Mouse (Mus musculus): Measurements from ENCODE around the gene Sparcl1. TPM values are rescaled to one million over a fixed set of nuclear protein-coding genes. Genes with fewer than 3 reads are reported as not detected.
A peak's percentile ranks its signal among the peaks of the same experiment; 100 is the strongest.

The Sparcl1 gene
- total RNA-seq (2014; rRNA removed), result 4.9 and 5.0 TPM in 2 replicates
- 2.2 and 3.0 TPM in 2 replicates for polyA plus RNA-seq (2012; rRNA removed)

DNA sequence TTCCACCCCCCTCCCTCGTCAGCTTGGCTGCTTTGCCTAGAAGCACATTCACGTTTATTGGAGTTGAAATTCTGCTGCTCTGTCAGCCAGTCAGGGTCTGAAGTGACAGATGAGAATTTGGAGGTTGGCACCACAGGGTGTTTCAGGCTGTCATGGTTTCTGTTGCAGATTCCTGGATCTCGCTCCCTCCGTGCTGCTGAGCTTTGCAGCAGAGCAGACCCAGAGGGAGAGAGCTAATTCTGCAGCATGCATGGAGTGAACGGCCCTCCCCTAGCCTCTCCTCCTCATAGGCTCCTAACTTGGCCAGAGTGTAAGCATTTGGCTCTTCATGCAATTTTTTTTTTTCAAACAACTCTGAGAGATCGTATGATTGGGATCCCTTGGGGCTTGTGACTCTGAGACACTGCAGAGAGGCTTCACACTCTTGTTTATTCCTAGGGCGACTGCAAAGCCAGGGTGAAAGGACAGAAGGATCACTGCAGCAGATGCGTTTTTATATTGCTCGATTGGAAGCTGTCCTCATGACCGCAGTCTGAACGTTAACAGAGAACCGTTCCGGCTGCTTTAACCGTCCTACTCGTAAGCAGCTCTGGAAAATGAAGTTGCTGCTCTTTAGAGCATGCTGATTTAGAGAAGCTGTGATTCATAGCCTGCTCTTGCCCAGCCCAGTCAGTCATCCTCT is at the start of gene Sparcl1:
TSS of gene Sparcl1 (minus strand) at position 243 of the 682 bp plus-strand sequence.
- Histone ChIP-seq H3K4me1 (ENCODE audit: control insufficient read depth, insufficient read depth, low read length) (no peaks in the 10 kb centered on the region), H3K27me3 (ENCODE audit: control insufficient read depth, insufficient read depth, low read length) (no peaks in the 10 kb centered on the region; the same call in 1 of the 2 replicates), H3K79me2 (ENCODE audit: control insufficient read depth, insufficient read depth, low read length) (no peaks in the 10 kb centered on the region), H3K4me3 (ENCODE audit: insufficient read depth, low read depth, low read length) (0 out of 2 replicates have a peak within 1 kb of the TSS, but pooled peaks have one; percentile 8), H3K36me3 (ENCODE audit: control insufficient read depth, insufficient read depth, low read length) (no peaks in the 10 kb centered on the region), H3K9ac (ENCODE audit: low read depth, low read length) (no peak within 1 kb of the TSS), H3K27ac (replicated peaks; ENCODE audit: insufficient read depth, low read depth, low read length) (no peak within 1 kb of the TSS)
- no peak for DNase-seq (ENCODE audit: extremely low read depth, low read depth, low spot score)
- WGBS, result 60% methylated on average over 15 of the region's 15 CpGs
- no peak for TF ChIP-seq CTCF (IDR thresholded peaks at IDR 0.05; ENCODE audit: low read depth, low read length)
- TF ChIP-seq POLR2A (IDR thresholded peaks at IDR 0.05; ENCODE audit: extremely low read depth, insufficient read depth, low read length), result no peak

DNA sequence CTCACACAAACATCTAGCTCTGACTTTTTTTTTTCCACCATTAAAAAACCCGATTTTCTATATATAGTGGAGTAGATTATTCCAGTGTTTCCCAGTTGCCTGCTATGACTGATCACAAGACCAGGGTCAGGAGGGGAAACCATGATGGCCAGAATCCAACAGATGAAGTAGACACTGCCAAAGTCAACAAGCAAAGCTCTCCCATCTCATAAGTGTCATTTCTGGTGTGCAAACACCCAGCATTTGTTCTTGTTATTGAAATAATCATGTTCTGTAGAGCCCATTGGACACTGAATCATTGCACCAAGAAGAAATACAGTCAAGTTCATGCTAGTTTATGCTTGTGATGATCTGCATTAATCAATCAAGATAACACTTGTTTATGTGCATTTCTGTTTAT is 47.9 kb upstream of the Sparcl1 start:
- no peaks in the 10 kb centered on the region; the same call in 1 of the 2 replicates for H3K4me1 ChIP-seq (ENCODE audit: control insufficient read depth, insufficient read depth, low read length)
- no peak overlapping the region for H3K27ac ChIP-seq (replicated peaks; ENCODE audit: insufficient read depth, low read depth, low read length)
- no peak overlapping the region for H3K9ac ChIP-seq (ENCODE audit: low read depth, low read length)
- no peaks in the 10 kb centered on the region for H3K36me3 ChIP-seq (ENCODE audit: control insufficient read depth, insufficient read depth, low read length)
- peak; percentile 69 for DNase-seq (ENCODE audit: extremely low read depth, low read depth, low spot score)
- no peak overlapping the region for H3K4me3 ChIP-seq (ENCODE audit: insufficient read depth, low read depth, low read length)
- no peaks in the 10 kb centered on the region for H3K79me2 ChIP-seq (ENCODE audit: control insufficient read depth, insufficient read depth, low read length)
- 63% methylated on average over 1 of the region's 1 CpGs for WGBS
- 0 out of 2 replicates have a peak, but pooled peaks cover 4% of the 10 kb centered on the region for H3K27me3 ChIP-seq (ENCODE audit: control insufficient read depth, insufficient read depth, low read length)
- TF ChIP-seq CTCF (IDR thresholded peaks at IDR 0.05; ENCODE audit: low read depth, low read length) (no peak), POLR2A (IDR thresholded peaks at IDR 0.05; ENCODE audit: extremely low read depth, insufficient read depth, low read length) (no peak)

GRCm38 (mm10) chr5:104160581-104160980 is 47.0 kb upstream of the Sparcl1 start:
- no peak for DNase-seq (ENCODE audit: extremely low read depth, low read depth, low spot score)

GRCm38 (mm10) chr5:104158332-104159052 is 45.0 kb upstream of the Sparcl1 start:
- H3K79me2 ChIP-seq (ENCODE audit: control insufficient read depth, insufficient read depth, low read length), result no peaks in the 10 kb centered on the region
- no peaks in the 10 kb centered on the region; the same call in 1 of the 2 replicates for H3K4me1 ChIP-seq (ENCODE audit: control insufficient read depth, insufficient read depth, low read length)
- DNase-seq (ENCODE audit: extremely low read depth, low read depth, low spot score), result peak; percentile 45
- H3K27ac ChIP-seq (replicated peaks; ENCODE audit: insufficient read depth, low read depth, low read length), result no peak overlapping the region
- H3K9ac ChIP-seq (ENCODE audit: low read depth, low read length), result no peak overlapping the region
- WGBS, result 75% methylated on average over 7 of the region's 7 CpGs
- 0 out of 2 replicates have a peak, but pooled peaks cover 4% of the 10 kb centered on the region for H3K27me3 ChIP-seq (ENCODE audit: control insufficient read depth, insufficient read depth, low read length)
- TF ChIP-seq POLR2A (IDR thresholded peaks at IDR 0.05; ENCODE audit: extremely low read depth, insufficient read depth, low read length), result no peak
- no peak for TF ChIP-seq CTCF (IDR thresholded peaks at IDR 0.05; ENCODE audit: low read depth, low read length)
- H3K4me3 ChIP-seq (ENCODE audit: insufficient read depth, low read depth, low read length), result no peak overlapping the region
- H3K36me3 ChIP-seq (ENCODE audit: control insufficient read depth, insufficient read depth, low read length), result no peaks in the 10 kb centered on the region

More at GRCm38 (mm10) chr5:104160581-104160980, 47.0 kb upstream of the Sparcl1 start:
- TF ChIP-seq CTCF (IDR thresholded peaks at IDR 0.05; ENCODE audit: low read depth, low read length), result no peak
- no peak for TF ChIP-seq POLR2A (IDR thresholded peaks at IDR 0.05; ENCODE audit: extremely low read depth, insufficient read depth, low read length)
- Histone ChIP-seq H3K9ac (ENCODE audit: low read depth, low read length) (no peak overlapping the region), H3K79me2 (ENCODE audit: control insufficient read depth, insufficient read depth, low read length) (no peaks in the 10 kb centered on the region), H3K27ac (replicated peaks; ENCODE audit: insufficient read depth, low read depth, low read length) (no peak overlapping the region), H3K4me3 (ENCODE audit: insufficient read depth, low read depth, low read length) (no peak overlapping the region), H3K27me3 (ENCODE audit: control insufficient read depth, insufficient read depth, low read length) (0 out of 2 replicates have a peak, but pooled peaks cover 4% of the 10 kb centered on the region), H3K4me1 (ENCODE audit: control insufficient read depth, insufficient read depth, low read length) (no peaks in the 10 kb centered on the region; the same call in 1 of the 2 replicates), H3K36me3 (ENCODE audit: control insufficient read depth, insufficient read depth, low read length) (no peaks in the 10 kb centered on the region)
- 90% methylated on average over 3 of the region's 3 CpGs for WGBS

DNA sequence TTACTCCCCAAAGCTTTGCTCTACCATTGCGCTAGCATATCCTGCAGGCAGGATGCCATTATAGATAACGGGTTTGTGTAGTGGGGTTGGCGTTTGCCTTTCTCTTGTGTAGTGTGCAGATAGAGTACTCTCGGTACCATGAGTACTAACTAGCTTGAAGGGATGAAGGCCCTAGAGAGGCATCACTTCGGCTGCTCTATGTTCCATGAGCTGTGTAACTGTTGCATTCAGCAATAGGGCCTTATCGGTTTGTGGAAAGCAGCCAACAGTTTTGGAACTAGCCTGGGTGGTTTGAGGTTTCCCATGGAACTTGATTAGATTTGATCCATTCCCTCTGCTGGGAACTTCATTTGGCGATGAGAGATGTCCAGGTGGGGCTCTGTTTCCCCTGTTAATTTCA is 44.2 kb upstream of the Sparcl1 start:
- 0 out of 2 replicates have a peak, but pooled peaks cover 4% of the 10 kb centered on the region for H3K27me3 ChIP-seq (ENCODE audit: control insufficient read depth, insufficient read depth, low read length)
- H3K9ac ChIP-seq (ENCODE audit: low read depth, low read length), result no peak overlapping the region
- H3K79me2 ChIP-seq (ENCODE audit: control insufficient read depth, insufficient read depth, low read length), result no peaks in the 10 kb centered on the region
- no peak overlapping the region for H3K4me3 ChIP-seq (ENCODE audit: insufficient read depth, low read depth, low read length)
- H3K27ac ChIP-seq (replicated peaks; ENCODE audit: insufficient read depth, low read depth, low read length), result no peak overlapping the region
- no peaks in the 10 kb centered on the region; the same call in 1 of the 2 replicates for H3K4me1 ChIP-seq (ENCODE audit: control insufficient read depth, insufficient read depth, low read length)
- DNase-seq (ENCODE audit: extremely low read depth, low read depth, low spot score), result no peak
- no peak for TF ChIP-seq POLR2A (IDR thresholded peaks at IDR 0.05; ENCODE audit: extremely low read depth, insufficient read depth, low read length)
- no peak for TF ChIP-seq CTCF (IDR thresholded peaks at IDR 0.05; ENCODE audit: low read depth, low read length)
- H3K36me3 ChIP-seq (ENCODE audit: control insufficient read depth, insufficient read depth, low read length), result no peaks in the 10 kb centered on the region
- 82% methylated on average over 7 of the region's 7 CpGs for WGBS

Measured in liver, adult 2 months (tissue).